Mouse (Mus musculus): Measurements from ENCODE around the gene Acsbg2.
A peak's percentile ranks its signal among the peaks of the same experiment; 100 is the strongest.
"Not testable (repeated sequence)": the region's sequence is repeated elsewhere in the genome, so short reads cannot be mapped to it uniquely, and the experiment has no call there.

The Acsbg2 gene

DNA sequence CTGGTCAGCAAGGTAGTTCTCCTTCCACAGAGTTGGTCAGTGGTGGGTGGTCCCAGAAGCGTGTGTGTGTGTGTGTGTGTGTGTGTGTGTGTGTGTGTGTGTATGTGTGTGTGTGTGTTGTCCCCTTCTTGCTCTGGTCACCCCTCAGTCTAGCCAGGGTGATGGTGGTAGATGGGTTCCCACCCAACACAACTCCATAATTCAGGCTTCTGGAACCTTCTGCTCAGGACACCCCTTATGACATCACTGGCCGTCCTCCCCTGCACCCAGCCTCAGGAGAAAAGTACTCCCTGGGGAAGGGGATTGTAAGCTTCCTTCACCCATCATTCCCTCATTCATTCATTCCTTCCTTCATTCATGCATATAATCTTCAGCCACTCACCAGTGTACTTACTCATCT lies at the start of gene Acsbg2:
Gene Acsbg2, minus strand, starts transcription at position 211 of the 400 bp plus-strand sequence.
- no peak for DNase-seq (ENCODE audit: low read depth, low spot score)

- DNase-seq (ENCODE audit: low read depth, low spot score), result no peak
These were observed 45.5 kb upstream of the Acsbg2 start for GRCm38 (mm10) chr17:56919725-56920124.

- DNase-seq (ENCODE audit: low read depth, low spot score), result no peak
These were observed 42.9 kb upstream of the Acsbg2 start for GRCm38 (mm10) chr17:56917166-56917565.

- no peak for DNase-seq (ENCODE audit: low read depth, low spot score)
These were observed 39.2 kb upstream of the Acsbg2 start for GRCm38 (mm10) chr17:56913444-56913843.

DNA sequence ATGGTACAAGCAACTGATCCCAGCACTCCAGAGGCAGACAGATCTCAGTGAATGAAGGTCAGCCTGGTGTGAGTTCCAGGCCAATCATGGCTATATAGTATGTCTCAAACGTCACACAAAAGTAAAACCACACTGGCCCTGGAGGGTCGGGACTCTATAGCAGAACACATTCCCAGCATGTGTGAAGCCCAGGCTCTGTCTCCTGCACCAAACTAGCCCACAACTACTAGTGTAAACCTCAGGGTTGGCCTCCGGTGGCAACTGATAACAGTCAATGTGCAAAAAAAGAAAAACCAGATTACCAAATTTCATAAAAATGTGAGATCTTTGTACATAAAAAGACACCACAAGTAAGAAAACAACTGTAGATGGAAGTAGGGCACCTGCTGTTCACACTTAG lies 38.8 kb upstream of the Acsbg2 start:
- DNase-seq (ENCODE audit: low read depth, low spot score), result no peak

- DNase-seq (ENCODE audit: low read depth, low spot score), result not testable (repeated sequence)
These were observed 35.5 kb upstream of the Acsbg2 start for GRCm38 (mm10) chr17:56909764-56910163.

GRCm38 (mm10) chr17:56907887-56908286 lies 33.6 kb upstream of the Acsbg2 start:
- no peak for DNase-seq (ENCODE audit: low read depth, low spot score)

GRCm38 (mm10) chr17:56907096-56907495 lies 32.8 kb upstream of the Acsbg2 start:
- no peak for DNase-seq (ENCODE audit: low read depth, low spot score)

DNA sequence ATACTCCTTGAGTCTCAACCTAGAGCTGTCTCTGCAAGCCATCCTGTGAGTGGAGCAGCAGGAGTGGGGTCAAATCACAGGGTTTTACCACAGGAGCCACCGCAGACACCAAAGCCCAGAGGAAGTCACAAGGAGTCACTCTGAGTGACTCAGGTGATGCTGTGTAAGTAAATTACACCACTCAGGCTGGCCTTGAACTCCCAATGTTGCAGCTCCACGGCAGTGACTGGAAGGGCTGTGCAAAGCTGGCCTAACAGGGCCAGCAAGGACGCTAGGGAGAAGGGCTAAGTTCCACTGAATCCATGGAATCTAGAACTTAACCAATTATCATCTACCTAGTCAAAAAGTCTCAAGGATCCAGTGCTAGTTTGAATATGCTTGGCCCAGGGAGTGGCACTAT lies 31.9 kb upstream of the Acsbg2 start:
- no peak for DNase-seq (ENCODE audit: low read depth, low spot score)

DNA sequence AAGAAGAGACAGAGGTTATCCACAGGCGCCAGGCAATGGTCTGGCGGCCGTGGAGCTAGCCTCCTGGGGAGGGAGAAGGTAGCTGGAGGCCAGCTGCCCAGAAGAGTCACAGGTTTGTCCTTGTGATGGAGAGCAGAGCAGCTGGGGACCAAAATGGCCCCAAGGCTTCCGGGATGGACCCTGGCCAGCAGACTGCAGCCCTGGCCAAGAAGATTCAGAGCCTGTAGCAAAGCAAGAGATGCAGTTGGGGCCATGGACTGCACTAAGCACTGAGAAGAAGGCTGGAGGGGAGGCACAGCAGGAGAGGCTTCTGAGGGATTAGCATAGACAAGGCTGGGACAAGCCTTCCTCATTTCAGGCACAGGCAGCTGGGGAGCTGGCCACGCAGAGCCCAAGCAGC lies 28.5 kb upstream of the Acsbg2 start:
- DNase-seq (ENCODE audit: low read depth, low spot score), result no peak

DNA sequence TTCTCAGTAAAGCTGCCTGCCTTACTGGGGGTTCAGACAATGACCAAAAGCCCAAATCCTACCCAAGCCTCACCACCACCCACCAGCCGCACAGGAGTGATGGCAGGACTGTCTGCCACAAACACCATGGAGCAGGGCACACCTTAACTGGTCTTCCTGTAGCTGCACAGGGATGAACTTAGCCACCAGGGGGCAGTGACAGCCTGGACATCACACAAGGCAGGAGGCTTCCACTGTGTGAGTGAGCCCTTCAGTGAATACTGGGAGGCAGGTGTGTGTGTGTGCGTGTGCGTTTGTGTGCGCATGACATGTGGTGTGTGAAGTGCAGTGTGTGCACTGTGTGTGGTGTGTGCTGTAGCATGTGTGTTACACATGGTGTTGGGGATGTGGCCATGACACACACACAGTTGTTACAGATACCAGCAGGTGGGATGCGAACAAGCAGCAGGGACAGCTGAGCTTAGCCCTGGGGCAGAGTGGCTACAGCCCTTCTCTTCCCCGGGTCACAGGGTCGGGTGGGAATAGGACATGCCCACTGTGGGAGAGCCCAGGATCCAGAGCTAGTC lies 23.5 kb upstream of the Acsbg2 start:
- peak; percentile 59 for DNase-seq (ENCODE audit: low read depth, low spot score)

- DNase-seq (ENCODE audit: low read depth, low spot score), result peak; percentile 70
These were observed 22.4 kb upstream of the Acsbg2 start for GRCm38 (mm10) chr17:56896513-56897129.

GRCm38 (mm10) chr17:56895368-56895918 lies 21.2 kb upstream of the Acsbg2 start:
- DNase-seq (ENCODE audit: low read depth, low spot score), result no peak

DNA sequence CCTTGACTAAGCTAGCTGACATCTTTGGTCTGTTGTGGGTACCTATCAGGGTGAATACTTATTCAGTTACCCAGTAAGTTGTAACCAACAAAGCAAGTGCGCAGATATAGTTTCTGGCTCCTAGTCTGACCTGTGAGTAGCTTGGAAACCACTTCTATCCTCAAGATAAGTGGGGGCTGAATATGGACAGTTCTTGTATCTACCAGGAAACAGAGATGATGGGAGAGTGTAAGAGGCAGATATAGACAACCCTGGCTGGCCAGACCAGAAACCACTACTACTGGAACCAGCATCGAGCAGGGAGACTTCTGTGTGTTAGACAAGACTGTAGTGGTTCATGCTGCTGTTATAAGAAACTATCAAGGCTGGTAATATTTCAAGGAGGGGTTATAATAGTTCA lies 15.8 kb upstream of the Acsbg2 start:
- no peak for DNase-seq (ENCODE audit: low read depth, low spot score)

GRCm38 (mm10) chr17:56888050-56888449 lies 13.8 kb upstream of the Acsbg2 start:
- no peak for DNase-seq (ENCODE audit: low read depth, low spot score)

DNA sequence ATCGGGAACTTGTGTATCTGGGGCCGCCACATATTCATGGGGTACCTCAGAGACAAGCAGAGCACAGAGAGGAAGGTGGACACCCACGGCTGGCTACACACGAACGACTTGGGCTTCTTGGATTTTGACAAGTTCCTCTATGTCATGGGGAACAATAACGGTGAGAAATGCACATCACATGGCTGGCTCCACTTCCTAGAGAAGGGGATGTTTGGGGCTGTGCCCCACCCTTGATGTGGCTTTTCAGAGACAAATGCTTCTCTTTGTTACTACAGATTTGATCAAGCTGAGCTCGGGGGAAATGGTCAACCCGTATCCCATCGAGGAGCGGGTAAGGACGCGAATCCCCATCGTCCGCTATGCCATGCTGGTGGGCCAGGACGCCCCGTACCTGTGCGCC lies 10.6 kb upstream of the Acsbg2 start:
- DNase-seq (ENCODE audit: low read depth, low spot score), result no peak

DNA sequence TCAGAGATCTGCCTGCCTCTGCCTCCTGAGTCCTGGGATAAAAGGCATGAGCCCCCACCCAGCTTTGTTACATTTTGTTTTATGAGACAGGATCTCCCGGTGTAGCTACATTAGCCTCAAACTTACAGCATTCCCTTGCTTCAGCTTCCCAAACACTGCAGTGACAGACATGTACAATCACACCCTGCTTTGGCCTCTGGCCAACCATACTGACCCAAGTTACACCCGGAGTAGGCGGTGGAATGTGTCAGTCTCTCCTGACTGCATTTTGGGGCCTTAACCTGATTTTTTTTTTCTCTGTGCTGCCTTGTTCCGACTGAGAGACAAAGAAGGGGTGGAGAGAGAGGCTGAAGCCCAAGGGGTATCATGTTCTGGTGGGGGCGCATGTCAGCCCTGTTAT lies 10.1 kb upstream of the Acsbg2 start:
- DNase-seq (ENCODE audit: low read depth, low spot score), result no peak

- no peak for DNase-seq (ENCODE audit: low read depth, low spot score)
These were observed 9.4 kb upstream of the Acsbg2 start for GRCm38 (mm10) chr17:56883612-56884011.

DNA sequence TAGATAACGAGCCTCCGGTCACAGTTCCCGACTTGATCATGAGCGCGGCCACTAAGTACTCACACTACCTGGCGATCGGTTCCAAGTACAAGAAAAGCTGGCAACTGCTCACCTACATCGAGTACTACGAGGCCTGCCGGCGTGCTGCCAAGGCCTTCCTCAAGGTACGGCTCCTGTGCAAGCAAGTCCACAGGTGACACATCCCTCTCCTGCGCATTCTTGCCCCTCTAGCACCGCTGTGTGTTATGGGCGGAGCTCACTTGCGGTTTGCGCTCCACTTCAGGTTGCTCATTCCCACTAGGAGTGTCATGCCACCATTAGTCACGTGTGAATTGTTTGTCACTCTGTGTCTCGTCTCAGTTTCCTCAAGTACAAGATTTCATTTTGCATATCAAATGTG lies 3.2 kb upstream of the Acsbg2 start:
- no peak for DNase-seq (ENCODE audit: low read depth, low spot score)

GRCm38 (mm10) chr17:56876981-56877380 lies 2.7 kb upstream of the Acsbg2 start:
- DNase-seq (ENCODE audit: low read depth, low spot score), result no peak

DNA sequence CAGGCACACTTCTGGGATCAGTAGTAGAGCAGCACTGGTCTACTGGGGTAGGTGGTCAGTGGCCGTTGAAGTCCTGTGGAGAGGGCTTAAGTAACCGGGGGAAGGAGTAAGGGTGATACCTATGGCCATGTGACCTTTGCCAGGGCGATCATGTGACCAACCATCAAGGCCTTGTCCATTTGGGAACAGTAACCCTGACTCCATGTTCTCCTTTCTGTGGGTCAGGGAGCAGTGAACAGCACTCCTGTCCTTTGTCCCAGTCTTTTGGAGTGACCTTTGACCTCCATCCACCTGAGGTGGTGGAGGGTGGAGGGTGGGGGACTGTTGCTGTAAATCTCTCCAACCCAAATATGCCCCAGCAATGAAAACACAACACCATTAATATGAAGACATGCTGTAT lies 2.2 kb upstream of the Acsbg2 start:
- DNase-seq (ENCODE audit: low read depth, low spot score), result no peak

DNA sequence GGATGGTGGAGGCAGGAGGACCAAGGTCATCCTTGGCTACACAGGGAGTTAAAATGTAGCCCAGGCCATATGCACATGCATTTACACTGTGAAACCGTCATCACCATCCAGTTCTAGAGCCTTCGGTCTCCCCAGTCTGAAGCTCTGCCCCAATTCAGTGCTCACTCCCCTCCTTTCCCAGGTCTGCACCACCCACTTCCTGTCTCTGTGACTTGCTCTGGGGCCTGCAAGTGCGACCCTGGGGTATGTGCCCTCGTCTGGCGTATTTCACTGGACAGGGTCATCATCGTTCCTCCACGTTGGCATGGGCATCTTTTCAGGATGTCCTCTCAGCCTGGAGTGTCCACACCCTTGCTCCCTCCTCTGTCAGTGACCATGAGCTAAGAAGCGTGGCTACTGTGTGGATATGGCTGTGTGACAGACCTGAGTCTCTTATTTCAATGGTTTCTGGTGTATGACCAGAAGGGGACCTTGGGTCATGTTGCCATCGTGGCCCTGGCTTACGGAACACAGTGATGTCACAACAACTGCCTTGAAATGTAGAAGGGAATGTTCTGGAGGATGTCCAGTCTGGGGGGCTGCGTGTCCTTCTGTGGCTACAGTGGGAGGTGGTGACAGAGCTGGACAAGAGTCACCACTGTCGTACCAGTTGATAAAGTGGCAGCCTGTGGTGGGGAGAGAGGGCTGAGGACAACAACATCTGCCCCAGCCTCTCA lies 847 bp upstream of the Acsbg2 start, which contains the start of gene 1700061G19Rik:
Gene 1700061G19Rik, plus strand, starts transcription at position 542 of the 716 bp plus-strand sequence.
- DNase-seq (ENCODE audit: low read depth, low spot score), result no peak

DNA sequence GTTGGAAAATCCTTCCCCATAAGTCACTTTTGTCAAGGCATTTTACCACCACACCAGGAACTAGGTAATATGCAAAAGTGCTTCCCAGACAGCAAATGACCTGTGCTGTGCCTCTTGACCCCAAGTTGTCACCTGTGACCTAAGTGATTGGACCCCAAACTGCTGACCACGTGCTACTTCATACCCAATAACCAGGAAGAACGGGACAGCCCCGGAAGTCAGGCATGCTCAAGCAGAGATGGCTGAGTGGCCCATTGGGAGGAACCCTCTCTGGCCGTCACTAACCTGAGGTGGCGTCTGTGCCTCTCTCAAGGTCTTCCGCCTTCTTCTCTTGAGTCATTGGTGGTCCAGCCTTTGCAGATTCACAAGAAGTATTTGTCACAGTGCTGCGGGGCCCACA lies 1.7 kb downstream of the Acsbg2 start:
- no peak for DNase-seq (ENCODE audit: low read depth, low spot score)
